Mouse (Mus musculus) bone marrow macrophage, adult 2 months (primary cell): Measurements from ENCODE around the gene H2-M10.2.

Source experiments
- CTCF ChIP-seq: IDR thresholded peaks from 2 replicates; pipeline ENCODE4 v1.5.1; 2012; ENCODE audit warnings: low read depth, mild to moderate bottlenecking, low read length, moderate library complexity
- POLR2A ChIP-seq: IDR thresholded peaks from 2 replicates; pipeline ENCODE4 v1.6.1; 2012; ENCODE audit warnings: mild to moderate bottlenecking, low read depth, low read length, borderline replicate concordance

GRCm38 (mm10) chr17:36245741-36246140, 40.5 kb downstream of the H2-M10.2 start:
- no peak for TF ChIP-seq CTCF
- no peak for TF ChIP-seq POLR2A
